Mouse (Mus musculus) forebrain, embryonic 10.5 days (tissue): Measurements from ENCODE around the gene Mical3. TPM values are rescaled to one million over a fixed set of nuclear protein-coding genes. Genes with fewer than 3 reads are reported as not detected.
A peak's percentile ranks its signal among the peaks of the same experiment; 100 is the strongest.
"Not testable (repeated sequence)": the region's sequence is repeated elsewhere in the genome, so short reads cannot be mapped to it uniquely, and the experiment has no call there.

Experiments used
- DNase-seq: peaks from one replicate; pipeline ENCODE4 v3.0.0-alpha.2; 2017; ENCODE audit warnings: low spot score; ENCODE audit errors: extremely low spot score
- H3K27ac ChIP-seq: fragments of 300-500 bp; sonication (generic); 2 replicates; pipeline ENCODE4 v1.5.1; 2016; ENCODE audit warnings: mild to moderate bottlenecking
- H3K27me3 ChIP-seq: fragments of 300-500 bp; sonication (generic); 2 replicates; pipeline ENCODE4 v1.6.1; 2016; ENCODE audit warnings: mild to moderate bottlenecking; ENCODE audit not compliant: poor library complexity, severe bottlenecking
- H3K36me3 ChIP-seq: fragments of 300-500 bp; sonication (generic); replicated peaks from 2 replicates; pipeline ENCODE4 v1.6.1; 2016; ENCODE audit warnings: mild to moderate bottlenecking, moderate library complexity
- H3K4me1 ChIP-seq: fragments of 300-500 bp; sonication (generic); 2 replicates; pipeline ENCODE4 v1.6.1; 2016
- H3K4me3 ChIP-seq: fragments of 300-500 bp; sonication (generic); 2 replicates; pipeline ENCODE4 v1.5.1; 2016; ENCODE audit warnings: mild to moderate bottlenecking, moderate library complexity
- H3K9me3 ChIP-seq: fragments of 300-500 bp; sonication (generic); 2 replicates; pipeline ENCODE4 v1.6.1; 2016; ENCODE audit warnings: mild to moderate bottlenecking, moderate library complexity
- WGBS: fragments of 180-500 bp; shearing (Covaris S2); methylation state at CpG from one replicate; pipeline ENCODE4 v1.1.7; 2016; 5-methylcytosine and 5-hydroxymethylcytosine counted together
- polyA plus RNA-seq: library from polyadenylated mRNA; unstranded; fragments of >200 nt; fragmentation: Nextera tagmentation; extraction: Ambion mirVana; gene quantifications from 2 replicates; pipeline ENCODE4 v1.2.1, GENCODE M21; 2016

The Mical3 gene
- polyA plus RNA-seq, 1 experiment from 2014 or later: 9.0 TPM

DNA sequence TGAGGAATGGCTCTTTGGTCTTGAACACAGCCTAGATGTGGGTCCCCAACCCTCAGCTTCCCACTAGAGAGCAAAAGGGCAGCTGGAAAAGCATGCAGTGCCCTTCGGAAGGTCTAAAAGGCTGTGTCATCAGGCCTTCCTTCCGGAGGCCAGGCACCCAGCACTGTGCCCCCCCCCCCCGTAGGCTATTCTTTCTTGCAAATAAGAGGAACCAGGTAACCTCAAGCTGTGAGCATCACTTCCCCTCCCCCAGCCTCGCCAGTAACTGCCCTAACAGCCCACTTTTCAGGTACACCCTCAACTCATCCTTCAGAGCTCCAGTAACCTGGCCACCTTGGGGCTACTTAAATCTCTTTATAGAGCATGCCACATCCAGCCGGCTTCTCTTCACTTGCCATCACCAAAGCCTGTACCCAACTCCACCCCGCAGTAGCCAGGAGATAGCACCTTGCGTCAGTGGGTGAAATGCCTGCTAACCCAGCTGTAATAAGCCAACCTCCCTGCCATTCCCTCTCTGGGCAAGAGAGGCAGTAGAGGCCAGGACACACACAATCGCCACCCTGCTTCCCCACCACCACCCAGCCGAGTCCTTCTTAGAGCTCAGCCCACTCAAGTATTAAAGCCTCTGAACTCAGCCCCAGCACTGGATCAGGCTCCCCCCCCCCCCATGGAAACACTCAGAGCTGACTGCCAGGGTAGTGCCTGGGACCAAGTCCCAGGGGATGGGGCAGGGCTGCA, 215.7 kb downstream of the Mical3 start:
- H3K27ac ChIP-seq: no peak overlapping the region
- no peaks in the 10 kb centered on the region for H3K36me3 ChIP-seq
- H3K4me1 ChIP-seq: peaks cover 28% of the 10 kb centered on the region
- H3K4me3 ChIP-seq: peak overlapping the region; percentile 81; the same call in 1 of the 2 replicates
- peaks cover 19% of the 10 kb centered on the region for H3K27me3 ChIP-seq
- 41% methylated on average over 9 of the region's 9 CpGs for WGBS
- DNase-seq: peak; percentile 27
- H3K9me3 ChIP-seq: no peaks in the 10 kb centered on the region

- Histone ChIP-seq H3K27me3 (peaks cover 19% of the 10 kb centered on the region), H3K9me3 (no peaks in the 10 kb centered on the region), H3K4me1 (peaks cover 28% of the 10 kb centered on the region), H3K27ac (no peak overlapping the region), H3K36me3 (no peaks in the 10 kb centered on the region), H3K4me3 (no peak overlapping the region)
- no peak for DNase-seq
- whole genome bisulfite sequencing: 86% methylated on average over 4 of the region's 4 CpGs
Observed at GRCm38 (mm10) chr6:120914533-120914910, 216.3 kb downstream of the Mical3 start.

GRCm38 (mm10) chr6:120913783-120914182, 217.0 kb downstream of the Mical3 start:
- Histone ChIP-seq H3K27ac (no peak overlapping the region), H3K36me3 (no peaks in the 10 kb centered on the region), H3K4me3 (no peak overlapping the region), H3K4me1 (peaks cover 28% of the 10 kb centered on the region), H3K9me3 (no peaks in the 10 kb centered on the region), H3K27me3 (peaks cover 19% of the 10 kb centered on the region)
- DNase-seq: no peak
- WGBS: 84% methylated on average over 8 of the region's 8 CpGs

- Histone ChIP-seq H3K36me3 (no peaks in the 10 kb centered on the region), H3K27ac (no peak overlapping the region), H3K9me3 (no peaks in the 10 kb centered on the region), H3K4me3 (no peak overlapping the region), H3K27me3 (peaks cover 19% of the 10 kb centered on the region), H3K4me1 (peaks cover 28% of the 10 kb centered on the region)
- WGBS: 88% methylated on average over 2 of the region's 2 CpGs
- DNase-seq: no peak
Observed at GRCm38 (mm10) chr6:120912931-120913330, 217.9 kb downstream of the Mical3 start.

GRCm38 (mm10) chr6:120911213-120912007, 219.4 kb downstream of the Mical3 start:
- peaks cover 25% of the 10 kb centered on the region for H3K4me1 ChIP-seq
- H3K36me3 ChIP-seq: no peaks in the 10 kb centered on the region
- H3K27me3 ChIP-seq: peaks cover 19% of the 10 kb centered on the region
- DNase-seq: no peak
- no peak overlapping the region for H3K4me3 ChIP-seq
- no peaks in the 10 kb centered on the region for H3K9me3 ChIP-seq
- 81% methylated on average over 13 of the region's 13 CpGs for WGBS
- H3K27ac ChIP-seq: no peak overlapping the region

- H3K36me3 ChIP-seq: no peaks in the 10 kb centered on the region
- no peak overlapping the region for H3K27ac ChIP-seq
- no peak for DNase-seq
- peaks cover 5% of the 10 kb centered on the region; the same call in 1 of the 2 replicates for H3K4me1 ChIP-seq
- no peaks in the 10 kb centered on the region for H3K9me3 ChIP-seq
- H3K27me3 ChIP-seq: no peaks in the 10 kb centered on the region
- H3K4me3 ChIP-seq: no peak overlapping the region
- 87% methylated on average over 3 of the region's 3 CpGs for WGBS
Observed at GRCm38 (mm10) chr6:120909501-120909900, 221.3 kb downstream of the Mical3 start.

DNA sequence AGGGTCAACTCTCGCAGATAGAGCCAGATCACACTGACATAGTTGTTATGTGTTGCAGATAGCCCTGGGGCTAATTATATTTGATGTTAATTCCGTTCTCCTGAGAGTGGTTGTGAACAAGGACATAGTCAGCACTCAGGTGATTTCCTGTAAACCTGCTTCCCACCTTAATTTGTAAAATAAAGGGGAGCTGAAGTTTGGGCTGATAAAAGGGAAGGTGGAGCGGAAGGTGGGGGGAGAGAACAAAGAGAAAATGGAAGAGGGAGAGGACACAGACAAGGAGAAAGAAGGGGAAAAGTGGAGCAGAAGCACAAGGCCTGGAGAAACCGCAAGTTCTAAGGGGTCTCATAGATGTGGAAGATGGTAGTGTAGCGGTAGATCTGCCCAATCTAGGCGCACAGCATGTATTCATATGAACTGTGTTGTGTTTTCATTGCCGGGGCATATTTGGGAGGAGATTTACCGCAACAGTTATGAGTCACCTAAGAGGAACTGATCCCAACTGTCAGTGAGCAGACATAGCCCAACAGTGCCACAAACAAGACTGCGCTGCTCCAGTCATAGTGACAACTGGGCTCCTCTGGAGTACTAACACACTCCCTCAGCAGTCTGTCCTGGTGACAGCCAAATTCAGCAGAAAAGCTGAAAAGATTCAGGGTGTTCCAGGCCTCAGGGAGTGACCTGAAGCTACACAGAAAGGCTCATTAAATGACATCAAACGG, 222.8 kb downstream of the Mical3 start:
- H3K4me3 ChIP-seq, H3K36me3 ChIP-seq, H3K27ac ChIP-seq, H3K4me1 ChIP-seq, H3K9me3 ChIP-seq, DNase-seq, H3K27me3 ChIP-seq: not testable (repeated sequence)
- WGBS: 91% methylated on average over 10 of the region's 10 CpGs

DNA sequence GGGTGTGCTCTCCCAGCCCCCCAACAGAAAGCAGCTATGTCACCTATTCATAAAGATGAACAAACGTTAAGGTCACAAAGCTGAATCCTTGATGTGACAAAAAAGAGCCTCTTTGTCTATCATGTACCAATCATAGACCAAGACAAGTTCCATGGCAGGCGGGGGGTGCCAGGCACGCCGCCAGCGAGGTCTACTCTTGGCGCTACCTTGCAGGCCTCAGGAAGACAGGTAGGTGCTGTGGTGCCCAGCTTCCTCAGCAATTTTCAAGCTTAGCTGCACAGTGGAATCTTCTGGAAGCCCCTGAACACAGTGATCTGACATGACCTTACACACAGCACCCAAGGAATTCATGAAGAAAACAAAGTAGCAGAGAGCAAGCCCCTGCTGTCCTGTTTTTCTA, 224.3 kb downstream of the Mical3 start:
- H3K4me1 ChIP-seq: no peaks in the 10 kb centered on the region
- H3K36me3 ChIP-seq: no peaks in the 10 kb centered on the region
- 88% methylated on average over 6 of the region's 6 CpGs for WGBS
- no peak overlapping the region for H3K4me3 ChIP-seq
- H3K9me3 ChIP-seq: no peaks in the 10 kb centered on the region
- no peak overlapping the region for H3K27ac ChIP-seq
- DNase-seq: no peak
- H3K27me3 ChIP-seq: no peaks in the 10 kb centered on the region

DNA sequence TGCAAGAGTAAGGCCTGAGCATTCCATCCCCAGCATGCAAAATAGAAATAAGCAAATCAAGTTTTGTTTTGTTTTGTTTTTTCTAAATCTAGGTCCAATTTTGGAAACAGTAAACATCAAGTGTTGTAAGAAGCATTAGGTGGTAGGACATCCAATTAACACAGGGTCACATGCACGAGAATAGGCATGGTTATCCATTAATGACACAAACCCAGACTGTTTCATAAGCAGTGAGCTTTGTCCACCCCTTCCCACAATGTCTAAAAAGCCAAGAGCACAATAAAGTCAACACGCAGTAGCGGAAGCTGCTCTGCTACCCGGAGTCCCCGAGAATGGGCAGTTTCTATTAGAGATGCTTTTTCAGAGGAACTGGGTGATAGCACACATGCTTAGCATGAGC, 225.7 kb downstream of the Mical3 start:
- no peaks in the 10 kb centered on the region for H3K4me1 ChIP-seq
- no peak overlapping the region for H3K27ac ChIP-seq
- H3K4me3 ChIP-seq: no peak overlapping the region
- 90% methylated on average over 5 of the region's 5 CpGs for WGBS
- H3K36me3 ChIP-seq: no peaks in the 10 kb centered on the region
- H3K9me3 ChIP-seq: no peaks in the 10 kb centered on the region
- H3K27me3 ChIP-seq: no peaks in the 10 kb centered on the region
- DNase-seq: no peak

DNA sequence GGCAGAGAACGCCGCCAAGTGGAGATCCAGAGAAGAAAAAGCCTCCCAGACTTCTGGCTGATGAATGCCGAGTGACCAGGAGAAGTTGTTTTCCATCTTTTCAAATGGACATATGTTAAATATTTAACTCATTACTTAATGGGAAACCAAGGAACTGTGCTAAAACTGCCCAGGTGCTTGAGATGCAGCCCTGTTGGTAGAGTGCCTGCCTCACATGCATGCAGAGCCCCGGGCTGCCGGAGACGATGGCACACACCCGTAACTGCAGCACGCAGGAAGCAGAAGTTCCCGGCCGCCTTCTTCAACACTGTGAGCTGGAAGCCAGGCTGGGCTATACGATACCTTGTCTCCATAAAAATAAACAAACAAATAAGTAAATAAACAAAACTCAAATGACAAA, 226.8 kb downstream of the Mical3 start:
- Histone ChIP-seq H3K9me3 (no peaks in the 10 kb centered on the region), H3K27ac (no peak overlapping the region), H3K4me3 (no peak overlapping the region), H3K4me1 (no peaks in the 10 kb centered on the region), H3K36me3 (no peaks in the 10 kb centered on the region), H3K27me3 (no peaks in the 10 kb centered on the region)
- WGBS: 93% methylated on average over 11 of the region's 11 CpGs
- DNase-seq: no peak

DNA sequence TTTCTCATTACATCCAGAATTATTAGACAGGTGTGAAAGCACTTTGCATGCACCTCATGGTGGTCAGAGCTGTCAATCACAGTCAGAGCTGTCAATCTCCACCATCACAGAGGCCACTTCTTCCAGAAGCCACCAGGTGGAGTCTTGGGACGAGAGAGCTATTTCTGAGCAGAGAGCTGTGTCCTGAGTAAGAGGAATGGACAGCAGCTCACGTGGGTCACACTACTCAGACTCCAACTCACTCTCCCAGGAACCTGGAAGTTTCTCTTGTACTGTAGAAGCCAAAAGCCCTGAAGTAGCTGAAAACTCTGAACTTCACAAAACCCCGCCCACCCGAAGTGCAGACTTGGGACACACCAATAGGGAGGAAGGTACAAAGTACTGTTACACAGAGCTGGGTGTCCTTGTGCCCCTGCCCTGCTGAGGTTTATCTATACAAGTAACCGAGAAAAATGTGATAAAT, 227.3 kb downstream of the Mical3 start:
- Histone ChIP-seq H3K9me3 (no peaks in the 10 kb centered on the region), H3K4me3 (no peak overlapping the region), H3K27ac (no peak overlapping the region), H3K4me1 (no peaks in the 10 kb centered on the region), H3K27me3 (no peaks in the 10 kb centered on the region), H3K36me3 (no peaks in the 10 kb centered on the region)
- peak; percentile 33 for DNase-seq
- WGBS: 63% methylated on average over 5 of the region's 5 CpGs

DNA sequence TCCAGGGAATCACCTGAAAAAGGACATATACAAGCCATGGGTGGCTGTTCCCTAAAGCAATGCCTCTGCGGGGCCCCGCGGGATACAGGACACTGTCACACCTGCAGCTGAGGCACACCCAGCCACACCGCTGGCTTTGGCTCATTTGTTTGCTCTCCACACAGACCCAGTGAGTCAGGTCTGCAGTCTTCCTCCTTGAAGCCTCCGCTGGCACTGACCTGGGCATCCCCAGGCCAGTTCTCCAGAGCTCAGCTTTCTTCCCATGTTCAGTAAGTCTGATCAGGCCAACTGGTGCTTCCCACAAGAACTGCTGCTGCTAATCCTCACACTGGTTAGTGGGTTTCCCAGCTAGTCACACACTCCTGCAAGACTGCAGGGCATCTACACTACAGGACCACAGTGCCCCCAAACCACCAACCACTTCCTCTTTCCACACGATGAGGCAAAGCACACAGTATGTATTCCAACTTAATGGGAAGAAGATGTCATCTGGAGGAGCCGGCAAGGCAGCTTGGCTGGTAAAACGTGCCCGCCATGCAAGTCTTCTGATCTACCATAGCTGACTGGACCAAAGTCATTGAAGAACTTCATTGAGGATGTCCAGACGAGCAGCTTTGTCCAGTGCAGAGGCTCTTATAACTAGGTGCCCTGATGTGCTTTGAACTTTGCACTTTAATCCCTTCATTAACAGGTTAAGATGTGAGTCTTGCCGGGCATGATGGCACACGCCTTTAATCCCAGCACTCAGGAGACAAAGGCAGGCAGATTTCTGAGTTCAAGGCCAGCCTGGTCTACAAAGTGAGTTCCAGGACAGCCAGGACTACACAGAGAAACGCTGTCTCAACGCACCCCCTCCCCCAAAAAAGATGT, 228.8 kb downstream of the Mical3 start:
- H3K27ac ChIP-seq: no peak overlapping the region
- no peaks in the 10 kb centered on the region for H3K27me3 ChIP-seq
- H3K9me3 ChIP-seq: no peaks in the 10 kb centered on the region
- WGBS: 89% methylated on average over 14 of the region's 14 CpGs
- no peaks in the 10 kb centered on the region for H3K36me3 ChIP-seq
- no peak overlapping the region for H3K4me3 ChIP-seq
- DNase-seq: no peak
- no peaks in the 10 kb centered on the region for H3K4me1 ChIP-seq
